Mouse (Mus musculus): ENCODE measurements around the gene Hunk.

- TF ChIP-seq CTCF (IDR thresholded peaks at IDR 0.05; ENCODE audit: extremely low read depth, insufficient read depth, insufficient read length, insufficient replicate concordance) = no peak
- no peak for TF ChIP-seq POLR2A (IDR thresholded peaks at IDR 0.05; ENCODE audit: low read depth, low read length)
Observed at GRCm38 (mm10) chr16:90481612-90482011, 95.8 kb downstream of the Hunk start.
